Mouse (Mus musculus): ENCODE results near the gene Stk25. TPM values are rescaled to one million over a fixed set of nuclear protein-coding genes. Genes with fewer than 3 reads are reported as not detected.

Gene Stk25
- total RNA-seq, 2 experiments from 2014 or later: 60.8 to 63.5 TPM

DNA sequence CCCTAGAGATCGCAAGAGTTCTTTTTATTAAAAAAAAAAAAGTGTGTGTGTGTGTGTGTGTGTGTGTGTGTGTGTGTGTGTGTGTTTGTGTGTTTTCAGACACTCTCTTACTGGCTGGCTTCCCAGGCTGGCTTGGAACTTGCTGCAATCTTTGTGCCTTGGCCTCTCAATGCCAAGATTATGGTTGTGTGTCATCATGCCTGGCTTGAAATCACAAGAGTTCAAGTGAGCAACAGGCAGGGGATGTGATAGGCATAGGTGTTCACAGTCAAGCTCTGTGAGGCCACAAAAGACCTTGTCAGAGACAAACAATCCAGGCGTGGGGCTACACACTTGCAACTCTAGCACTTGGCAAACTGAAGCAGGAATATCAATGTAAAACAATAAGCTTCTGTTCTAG lies 19.9 kb upstream of the Stk25 start:
- ATAC-seq (replicated peaks; ENCODE audit: low FRiP score, low TSS enrichment, poor library complexity, severe bottlenecking): no peak

DNA sequence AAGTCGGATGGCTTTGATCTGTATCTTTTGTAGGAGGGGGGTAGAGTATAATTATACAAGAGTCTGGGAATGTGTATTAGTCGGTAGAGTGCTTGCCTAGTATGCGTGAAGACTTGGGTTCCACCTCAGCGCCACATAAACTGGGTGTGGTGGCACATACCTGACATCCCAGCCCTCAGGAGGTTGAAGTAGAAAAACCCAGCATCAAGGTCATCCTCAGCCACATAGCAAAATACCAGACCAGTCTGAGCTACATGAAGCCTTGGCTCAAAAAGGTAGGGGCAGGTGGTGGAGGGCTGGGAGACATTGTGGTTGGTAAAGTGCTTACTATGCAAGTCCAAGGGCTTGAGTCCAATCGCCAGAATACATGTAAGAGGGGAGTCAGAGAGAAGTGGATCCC lies 14.2 kb upstream of the Stk25 start:
- ATAC-seq (replicated peaks; ENCODE audit: low FRiP score, low TSS enrichment, poor library complexity, severe bottlenecking): no peak

DNA sequence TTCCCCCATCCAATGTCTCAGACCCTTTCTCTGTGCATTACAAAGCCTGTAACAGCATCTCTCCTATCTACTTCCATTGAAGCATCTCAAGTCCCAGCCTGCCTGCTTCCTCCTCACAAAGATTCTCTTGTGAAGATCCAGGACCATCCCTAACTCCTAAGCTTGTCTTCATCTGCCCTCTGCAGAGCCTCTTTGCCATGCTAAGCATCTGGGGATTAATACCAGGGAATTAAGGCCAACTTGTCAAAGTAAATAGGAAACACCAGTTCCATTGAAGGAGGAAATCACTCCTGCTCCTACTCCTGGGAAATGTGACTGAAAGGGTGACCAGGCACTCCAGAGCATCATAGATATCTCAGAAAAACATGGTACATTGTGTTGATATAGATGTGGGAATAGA lies 11.5 kb upstream of the Stk25 start:
- no peak for ATAC-seq (replicated peaks; ENCODE audit: low FRiP score, low TSS enrichment, poor library complexity, severe bottlenecking)

DNA sequence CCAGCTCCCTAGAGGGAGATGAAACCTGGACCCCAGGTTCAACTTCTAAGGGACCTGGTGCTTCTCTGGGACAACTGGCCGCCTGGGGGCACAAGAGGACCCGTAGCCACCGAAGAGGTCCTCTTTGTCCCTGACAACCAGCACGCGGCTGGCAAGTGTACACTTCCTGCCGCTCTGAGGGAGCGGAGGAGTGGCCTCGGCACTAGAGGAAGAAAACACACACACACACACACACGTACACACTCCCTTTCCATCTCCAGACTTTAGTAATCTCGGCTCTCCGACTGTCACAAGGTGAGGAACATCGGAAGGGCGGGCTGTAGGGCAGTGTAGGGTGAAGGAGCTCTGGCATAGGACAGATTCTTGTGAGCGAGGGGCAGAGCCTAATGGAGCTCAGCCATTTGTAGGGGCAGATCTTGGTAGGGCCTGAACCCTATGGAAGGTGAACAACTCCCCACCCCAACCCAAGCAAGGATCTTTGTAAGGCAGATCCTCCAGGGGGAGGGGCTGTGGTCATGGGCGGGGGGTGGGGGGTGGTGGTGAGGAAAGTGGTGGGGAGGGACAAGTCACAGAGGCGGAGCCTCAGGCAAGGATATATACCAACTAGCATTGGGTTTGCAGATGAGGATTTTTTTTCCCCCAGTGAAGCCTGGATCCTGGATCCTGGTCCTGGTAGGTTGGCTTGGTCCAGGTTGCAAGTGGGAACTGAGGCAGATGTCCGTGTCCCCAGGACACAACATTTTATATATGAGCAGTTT lies 10.5 kb upstream of the Stk25 start:
- peak; percentile 95 for ATAC-seq (replicated peaks; ENCODE audit: low FRiP score, low TSS enrichment, poor library complexity, severe bottlenecking)

DNA sequence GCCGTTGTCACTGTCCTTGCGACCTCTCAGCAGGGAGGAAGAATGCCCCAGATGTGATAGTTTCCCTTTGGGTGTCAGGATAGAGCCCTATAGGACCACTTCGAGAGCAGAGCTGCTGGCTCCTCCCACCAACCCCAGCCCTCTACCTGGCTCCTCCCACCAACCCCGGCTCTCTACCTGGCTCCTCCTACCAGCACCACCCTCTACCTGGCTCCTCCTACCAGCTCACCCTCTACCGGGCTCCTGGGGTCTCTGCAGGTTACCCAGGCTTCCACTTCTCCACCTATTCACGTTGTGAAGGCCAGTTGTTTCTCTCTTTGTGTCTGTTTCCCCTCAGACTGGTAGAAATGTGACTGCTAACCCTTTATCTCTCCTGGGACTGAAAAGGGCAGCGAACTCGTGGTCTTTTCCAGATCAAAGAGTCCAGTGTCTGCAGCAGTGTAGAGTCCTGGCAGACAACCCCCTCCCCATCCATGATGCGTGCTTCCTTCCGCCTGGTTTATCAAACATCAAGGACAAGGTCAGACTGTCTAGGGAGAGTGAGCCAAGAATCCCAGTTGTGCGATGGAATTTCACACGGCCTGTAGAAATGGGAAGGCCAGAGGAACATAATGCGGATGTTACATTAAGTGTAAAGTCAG lies 9.4 kb upstream of the Stk25 start:
- peak; percentile 77 for ATAC-seq (replicated peaks; ENCODE audit: low FRiP score, low TSS enrichment, poor library complexity, severe bottlenecking)

DNA sequence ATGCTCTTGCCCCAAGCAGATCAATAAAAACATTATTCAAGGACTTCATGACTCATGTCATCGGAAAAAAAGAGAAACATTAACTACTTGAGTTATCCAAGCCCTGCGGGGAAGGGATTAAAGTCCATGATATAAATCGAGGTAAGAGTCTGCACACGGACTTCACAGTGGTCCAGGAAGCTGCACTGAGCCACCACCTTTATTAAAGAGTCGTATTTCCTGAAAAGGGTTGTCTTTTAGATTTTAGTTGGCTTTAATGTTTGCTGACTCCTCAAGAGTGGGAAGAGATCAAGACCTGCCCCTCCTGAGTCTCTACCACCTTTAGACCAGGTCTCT lies 1.5 kb downstream of the Stk25 start:
- no peak for ATAC-seq (replicated peaks; ENCODE audit: low FRiP score, low TSS enrichment, poor library complexity, severe bottlenecking)

DNA sequence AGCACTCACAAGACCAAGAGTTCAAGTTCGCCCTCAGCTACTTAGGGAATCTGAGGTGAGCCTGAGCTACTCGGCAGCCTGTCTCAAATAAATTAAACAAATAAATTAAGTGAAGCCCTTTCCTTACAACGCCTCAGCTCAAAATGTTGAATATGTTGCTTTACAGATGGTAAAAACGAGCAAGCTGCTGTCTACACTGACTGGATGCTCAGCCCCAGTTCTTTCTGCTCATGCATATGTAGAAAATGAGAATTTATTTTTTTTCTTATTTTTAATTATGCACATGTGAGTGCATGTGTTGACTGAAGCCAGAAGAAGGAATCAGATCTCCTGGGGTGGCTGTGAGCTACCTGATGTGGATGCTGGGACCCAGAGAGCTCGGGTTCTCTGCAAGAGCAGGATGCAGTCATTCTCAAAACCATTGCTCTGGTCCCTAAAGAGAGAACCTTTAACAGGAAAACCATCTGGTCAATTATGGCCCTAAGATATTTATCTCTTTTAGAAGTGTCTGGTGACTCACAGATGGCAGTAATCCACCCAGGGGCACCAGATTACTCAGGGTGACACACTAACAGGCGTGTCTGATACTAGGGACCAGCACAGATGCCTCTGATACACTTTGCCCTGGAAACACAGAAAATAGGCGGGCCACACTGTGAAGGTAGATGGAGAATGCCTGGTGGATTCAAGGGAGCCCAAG lies 2.0 kb downstream of the Stk25 start:
- peak; percentile 36; the same call in 1 of the 2 replicates for ATAC-seq (replicated peaks; ENCODE audit: low FRiP score, low TSS enrichment, poor library complexity, severe bottlenecking)

DNA sequence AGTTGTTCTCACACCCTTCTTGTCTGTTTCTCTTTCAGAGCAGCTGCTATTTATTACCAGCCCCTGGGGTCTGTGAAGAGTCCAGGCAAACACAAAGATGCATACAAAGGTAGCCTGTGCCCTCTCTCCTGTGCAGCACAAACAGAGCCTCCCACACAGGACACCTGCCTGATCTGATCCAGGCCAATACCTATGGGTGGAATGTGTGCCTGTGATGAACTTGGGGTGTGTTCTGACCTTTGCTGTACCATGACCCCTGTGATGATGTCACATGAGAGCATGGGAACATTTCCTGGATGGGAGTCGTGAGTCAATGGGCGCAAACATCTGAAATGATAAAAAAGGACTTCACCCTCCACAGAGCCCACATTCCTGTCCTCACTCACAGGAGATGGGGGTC lies 3.7 kb downstream of the Stk25 start:
- ATAC-seq (replicated peaks; ENCODE audit: low FRiP score, low TSS enrichment, poor library complexity, severe bottlenecking): no peak

DNA sequence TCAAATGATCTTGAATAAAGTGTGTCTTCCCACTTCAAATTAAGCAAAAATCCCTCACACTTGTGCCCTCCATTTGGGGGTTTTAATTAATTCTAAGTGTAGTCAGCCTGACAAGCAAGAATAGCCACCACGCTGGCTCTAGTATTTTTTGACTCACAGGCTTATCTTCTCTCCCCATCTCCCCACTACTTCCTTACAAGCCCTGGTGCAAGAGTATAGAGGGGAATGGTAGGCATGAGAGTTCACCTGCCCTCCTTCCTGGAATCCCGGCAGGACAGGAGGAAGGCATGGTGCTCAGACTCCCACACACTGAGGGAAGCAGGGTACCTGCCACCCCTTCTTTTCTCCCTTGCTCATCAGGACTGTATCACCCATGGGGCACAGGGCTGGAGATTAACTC lies 4.2 kb downstream of the Stk25 start:
- ATAC-seq (replicated peaks; ENCODE audit: low FRiP score, low TSS enrichment, poor library complexity, severe bottlenecking): no peak

DNA sequence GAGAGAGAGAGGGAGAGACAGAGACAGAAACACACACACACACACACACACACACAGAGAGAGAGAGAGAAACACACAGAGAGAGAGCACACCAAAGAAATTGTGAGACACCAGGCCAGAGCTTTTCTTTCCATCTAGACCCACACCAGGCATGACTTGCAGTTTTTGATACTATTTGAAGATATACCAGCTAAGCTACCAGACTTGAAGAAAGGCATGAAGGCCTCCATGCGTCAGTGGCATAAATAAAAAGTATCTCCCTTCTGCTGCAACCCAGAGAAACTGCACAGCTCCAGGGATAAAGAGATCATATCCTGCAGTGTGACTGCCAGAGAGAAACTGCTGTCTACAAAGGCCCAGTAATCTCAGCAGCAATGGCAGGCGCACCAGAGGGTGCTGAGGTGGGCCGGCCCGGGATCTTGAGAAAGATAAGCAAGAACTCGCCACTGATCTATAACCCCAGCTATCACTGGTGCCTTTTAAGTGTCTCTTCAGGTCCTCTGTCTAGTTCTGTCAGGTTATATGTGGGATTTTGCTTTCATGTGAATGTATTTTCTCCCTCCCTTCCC lies 8.8 kb downstream of the Stk25 start:
- ATAC-seq (replicated peaks; ENCODE audit: low FRiP score, low TSS enrichment, poor library complexity, severe bottlenecking): peak; percentile 79

DNA sequence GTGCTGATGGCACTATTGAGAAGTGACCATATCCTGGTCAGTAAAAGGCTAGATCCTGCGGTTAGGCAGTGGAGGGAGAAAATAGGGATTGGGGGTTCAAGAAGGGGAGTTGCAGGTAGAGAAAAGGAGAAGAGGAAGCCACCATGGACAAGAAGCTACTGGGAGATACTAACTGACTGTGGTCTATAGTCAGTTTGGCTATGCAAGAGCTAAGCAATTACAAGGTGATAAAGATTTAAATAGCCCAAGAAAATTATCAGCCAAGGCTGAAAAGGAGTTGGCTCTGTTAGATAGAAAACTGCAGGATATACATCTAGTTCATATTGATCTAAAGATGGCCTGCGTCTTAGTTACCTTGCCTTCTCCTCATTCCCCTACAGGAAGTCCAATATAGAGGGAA lies 15.8 kb downstream of the Stk25 start:
- no peak for ATAC-seq (replicated peaks; ENCODE audit: low FRiP score, low TSS enrichment, poor library complexity, severe bottlenecking)

DNA sequence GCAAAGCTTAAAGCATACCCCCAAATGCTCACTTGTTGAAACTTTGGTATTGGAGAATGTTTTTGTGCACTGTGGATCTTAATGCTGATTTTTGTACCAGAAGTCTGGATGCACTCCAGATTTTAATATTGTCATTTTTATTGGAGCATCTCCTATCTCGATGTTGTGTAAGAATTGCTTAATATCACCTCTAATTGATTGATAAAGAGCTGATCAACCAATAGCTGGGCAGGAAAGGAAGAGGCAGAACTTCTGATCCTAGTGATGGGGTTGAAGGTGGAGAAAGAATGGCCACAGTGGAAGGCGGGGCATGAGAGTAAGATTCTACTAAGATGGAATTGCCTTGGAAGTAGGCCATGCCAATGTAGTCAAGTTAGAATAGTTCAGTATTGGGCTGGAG lies 16.5 kb downstream of the Stk25 start:
- ATAC-seq (replicated peaks; ENCODE audit: low FRiP score, low TSS enrichment, poor library complexity, severe bottlenecking): no peak

DNA sequence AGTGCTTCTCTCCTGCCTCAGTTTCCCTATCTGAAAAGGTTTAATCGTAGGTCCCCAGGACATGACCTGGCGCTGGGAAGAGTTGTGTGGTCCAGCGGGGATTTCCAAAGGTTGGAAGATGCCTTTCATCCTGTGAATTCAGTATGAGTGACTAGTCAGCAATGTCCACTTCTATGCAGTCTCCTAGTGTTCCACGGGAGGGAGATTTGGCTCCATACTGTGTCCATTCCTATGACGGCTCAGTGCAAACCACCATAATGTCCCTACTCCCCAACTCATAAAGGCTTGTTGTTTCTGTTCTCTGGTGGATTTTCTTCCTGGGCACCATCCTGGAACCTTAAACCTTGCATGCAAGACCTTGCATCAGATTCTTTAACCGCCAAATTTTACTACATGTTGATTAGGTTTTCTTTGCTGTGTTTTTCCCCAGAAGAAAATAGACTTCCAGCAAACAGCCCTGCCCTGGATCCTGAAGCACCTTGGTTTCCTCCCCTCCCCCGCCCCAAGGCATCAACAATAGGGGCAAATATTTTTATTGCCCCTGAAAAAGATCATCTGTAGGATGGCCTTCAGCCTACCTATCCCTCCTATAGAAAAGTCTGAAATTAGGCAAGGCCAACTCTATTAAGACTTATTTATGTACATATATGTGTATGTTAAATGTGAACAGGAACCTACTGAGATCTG lies 22.1 kb downstream of the Stk25 start:
- 0 out of 2 replicates have a peak, but pooled peaks have one; percentile 25 for ATAC-seq (replicated peaks; ENCODE audit: low FRiP score, low TSS enrichment, poor library complexity, severe bottlenecking)

DNA sequence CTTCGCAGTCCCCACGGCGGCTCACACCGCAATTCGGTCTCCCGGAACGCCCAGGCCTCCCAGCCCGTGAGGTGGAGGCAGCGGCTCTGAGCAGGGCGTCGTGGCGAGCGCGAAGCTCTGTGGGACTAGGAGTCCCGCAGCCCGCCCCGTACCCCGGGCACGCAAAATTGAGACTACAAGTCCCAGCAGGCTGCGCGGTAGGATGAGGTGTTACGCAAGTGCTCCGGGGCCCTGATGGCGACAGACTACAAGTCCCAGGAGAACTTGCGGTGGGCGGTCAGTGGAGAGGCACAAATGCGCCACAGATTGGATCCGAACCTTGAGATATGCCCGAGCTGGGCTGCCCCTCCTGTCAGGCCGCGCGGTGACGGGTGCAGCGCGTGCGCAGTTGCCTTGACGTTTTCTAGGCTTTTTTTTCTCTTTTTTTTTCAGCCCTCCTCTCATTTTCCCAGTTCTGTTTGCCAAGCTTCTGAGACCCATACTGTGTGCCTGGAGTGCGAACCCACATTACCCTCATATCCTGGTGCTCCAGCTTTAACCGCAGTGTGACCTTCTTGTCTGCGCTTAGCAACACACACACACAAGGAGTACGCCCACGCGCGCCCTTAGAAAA lies 22.8 kb downstream of the Stk25 start:
- peak; percentile 92 for ATAC-seq (replicated peaks; ENCODE audit: low FRiP score, low TSS enrichment, poor library complexity, severe bottlenecking)

DNA sequence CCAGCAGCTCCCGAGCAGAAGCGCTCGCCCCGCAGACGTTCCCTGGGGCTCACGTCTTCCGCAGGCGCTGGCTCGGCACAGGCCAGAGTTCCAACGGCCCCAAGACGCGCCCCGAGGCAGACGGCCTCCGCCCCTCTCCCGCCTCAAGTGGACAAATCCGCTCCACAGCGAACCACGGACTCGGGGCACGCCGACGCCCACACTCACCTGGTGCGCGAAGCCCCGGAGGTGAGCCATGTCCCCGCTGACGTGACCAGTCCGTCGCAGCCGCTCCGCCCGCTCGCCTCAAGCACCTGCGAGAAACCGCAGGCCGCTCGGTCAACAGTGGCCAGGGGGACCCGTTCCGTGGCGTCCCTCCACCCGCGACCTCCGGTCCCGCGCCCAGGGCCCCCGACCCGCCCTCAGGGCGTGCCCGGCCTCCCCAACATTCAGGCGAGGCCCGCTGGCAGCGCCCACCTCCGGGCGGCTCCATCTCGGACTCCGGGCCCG lies 23.3 kb downstream of the Stk25 start:
- ATAC-seq (replicated peaks; ENCODE audit: low FRiP score, low TSS enrichment, poor library complexity, severe bottlenecking): 0 out of 2 replicates have a peak, but pooled peaks have one; percentile 12

DNA sequence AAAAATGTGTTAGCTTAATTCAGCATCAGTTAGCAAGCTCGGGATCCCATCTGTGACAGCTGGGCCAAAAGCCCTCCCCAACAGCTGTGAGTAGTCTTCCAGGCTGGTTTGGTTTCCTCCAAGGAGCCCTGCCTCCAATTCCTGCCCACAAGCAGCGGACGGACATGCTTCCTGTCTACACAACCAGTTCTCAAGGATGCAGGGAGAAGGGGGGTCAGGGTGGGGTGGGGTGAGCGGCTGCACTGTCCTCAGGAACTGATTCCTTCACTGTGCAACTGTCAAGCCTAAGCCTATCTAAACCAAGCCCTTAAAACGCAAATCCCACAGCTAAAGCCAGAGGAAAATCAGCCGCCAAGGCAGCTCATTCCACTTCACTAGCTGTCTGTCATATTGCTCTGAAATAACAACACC lies 24.0 kb downstream of the Stk25 start:
- no peak for ATAC-seq (replicated peaks; ENCODE audit: low FRiP score, low TSS enrichment, poor library complexity, severe bottlenecking)

DNA sequence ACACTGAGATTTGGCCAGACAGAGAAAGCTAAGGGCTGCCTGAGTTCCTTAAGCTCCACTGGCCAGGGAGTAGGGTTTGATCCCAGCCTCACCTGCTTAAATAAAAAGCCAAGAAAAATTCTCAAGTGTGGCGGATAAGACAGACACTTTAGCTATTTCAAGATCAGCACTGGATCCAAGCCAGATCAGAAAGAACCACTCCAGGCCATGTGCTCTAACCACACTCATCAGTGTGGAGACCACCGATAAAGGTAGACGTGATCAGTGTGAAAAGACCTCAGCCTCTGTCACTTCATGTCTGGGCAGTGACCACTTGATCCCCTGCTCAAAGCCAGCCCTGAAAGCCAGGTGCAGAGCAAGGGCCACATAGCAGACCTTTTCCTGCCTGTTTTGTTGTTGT lies 25.7 kb downstream of the Stk25 start:
- peak; percentile 35 for ATAC-seq (replicated peaks; ENCODE audit: low FRiP score, low TSS enrichment, poor library complexity, severe bottlenecking)

DNA sequence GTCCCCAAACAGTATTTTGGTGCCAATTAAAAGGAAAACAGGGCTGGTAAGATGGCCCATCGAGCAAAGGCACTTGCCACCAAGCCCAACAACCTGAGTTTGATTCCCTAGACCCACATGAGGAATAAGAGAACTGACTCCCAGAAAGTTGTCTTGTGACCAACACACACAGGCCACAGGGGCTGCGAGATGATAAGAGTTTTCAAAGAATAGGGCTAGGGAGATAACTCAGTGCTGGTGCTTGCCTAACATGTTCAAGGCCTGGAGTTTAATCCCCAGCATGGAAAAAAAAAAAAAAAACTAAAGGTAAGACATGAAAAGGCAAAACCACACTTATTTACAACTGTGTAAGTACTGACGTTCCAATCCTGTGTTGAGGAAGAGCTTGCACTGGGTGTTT lies 27.7 kb downstream of the Stk25 start:
- no peak for ATAC-seq (replicated peaks; ENCODE audit: low FRiP score, low TSS enrichment, poor library complexity, severe bottlenecking)

DNA sequence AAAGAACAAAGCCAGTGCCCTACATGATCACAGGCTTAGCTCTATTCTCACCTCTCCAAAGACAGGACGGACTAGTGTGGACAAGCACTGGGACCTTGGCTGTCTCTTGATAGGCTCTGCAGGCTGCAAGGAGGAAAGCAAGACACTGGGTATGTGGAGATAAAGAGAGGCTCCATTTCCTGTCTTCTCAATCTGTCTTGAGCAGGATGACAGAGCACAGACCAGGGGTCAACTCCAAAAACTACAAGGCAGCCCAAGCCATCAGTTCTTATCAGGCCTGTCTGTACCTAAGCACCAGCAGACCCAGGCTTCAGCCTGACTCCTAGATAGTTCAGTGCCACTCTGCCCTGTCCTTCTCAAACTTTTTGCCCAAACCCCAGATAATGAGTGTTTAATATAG lies 34.0 kb downstream of the Stk25 start:
- ATAC-seq (replicated peaks; ENCODE audit: low FRiP score, low TSS enrichment, poor library complexity, severe bottlenecking): peak; percentile 87
